Mouse (Mus musculus): ENCODE measurements around the gene Ostm1. TPM values are rescaled to one million over a fixed set of nuclear protein-coding genes. Genes with fewer than 3 reads are reported as not detected.

Ostm1 gene
- total RNA-seq, 2 experiments from 2014 or later = 40.9 to 42.1 TPM

DNA sequence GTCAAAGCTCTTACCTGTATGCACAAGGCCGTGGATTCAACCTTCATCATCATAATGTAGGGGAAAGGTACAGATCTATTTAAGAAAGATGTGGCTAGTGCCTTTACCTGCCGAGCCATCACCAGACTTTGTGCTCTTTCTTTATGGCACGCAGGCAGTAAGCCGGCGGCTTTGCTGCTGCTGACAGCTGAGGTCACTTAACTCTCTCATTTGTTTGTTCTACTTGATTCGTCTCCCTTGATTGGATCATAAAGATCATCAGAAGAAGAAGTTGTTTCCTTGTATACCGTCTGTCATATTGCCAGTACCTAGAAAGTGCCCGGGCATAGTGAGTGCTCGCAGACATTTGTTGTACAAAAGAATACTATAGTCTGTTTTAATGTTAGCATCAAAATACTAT lies 114.8 kb downstream of the Ostm1 start:
- DNase-seq (ENCODE audit: extremely low spot score in 1 of 2, low spot score in 2 of 2) = no peak
- intact Hi-C loops (cut with DNase I) = no loop called here

DNA sequence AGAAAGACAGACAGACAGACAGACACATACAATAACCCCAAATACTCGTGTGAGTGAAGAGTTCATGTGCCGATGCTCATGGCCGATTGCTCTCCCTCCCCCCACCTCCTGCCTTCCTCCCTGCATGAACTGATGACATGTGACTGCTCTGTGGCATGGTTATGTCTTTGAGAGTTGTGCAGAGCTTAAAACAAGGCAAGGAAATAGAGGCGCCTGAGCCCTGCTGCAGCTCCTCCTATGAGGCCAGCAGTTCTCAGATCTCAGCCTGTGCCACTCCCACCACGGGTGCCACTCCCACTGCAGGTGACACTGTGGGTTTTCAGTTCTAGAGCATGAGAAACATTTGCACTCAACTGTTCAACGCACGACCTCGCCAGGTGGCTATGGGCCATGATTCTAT lies 115.4 kb downstream of the Ostm1 start:
- intact Hi-C loops (cut with DNase I) = no loop called here
- DNase-seq (ENCODE audit: extremely low spot score in 1 of 2, low spot score in 2 of 2) = no peak

DNA sequence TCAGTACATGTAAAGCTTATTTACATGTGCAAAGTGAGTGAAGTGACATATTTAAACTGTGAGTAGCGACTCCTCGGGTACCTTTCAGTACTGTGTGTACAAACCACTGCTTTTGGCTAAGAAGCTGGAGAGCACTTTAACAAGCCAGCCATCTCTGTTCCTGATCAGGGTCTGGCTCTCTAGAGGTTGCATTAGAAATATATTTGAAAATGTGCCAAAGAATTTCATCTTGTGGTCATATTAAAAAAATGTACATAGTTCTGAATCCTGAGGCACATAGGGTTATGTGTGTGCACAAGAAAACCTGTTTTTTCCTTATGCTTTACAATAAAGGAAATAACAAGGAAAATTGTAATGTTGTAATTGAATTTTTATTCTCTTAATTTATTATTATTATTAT lies 118.5 kb downstream of the Ostm1 start:
- intact Hi-C loops (cut with DNase I) = no loop called here
- no peak for DNase-seq (ENCODE audit: extremely low spot score in 1 of 2, low spot score in 2 of 2)

DNA sequence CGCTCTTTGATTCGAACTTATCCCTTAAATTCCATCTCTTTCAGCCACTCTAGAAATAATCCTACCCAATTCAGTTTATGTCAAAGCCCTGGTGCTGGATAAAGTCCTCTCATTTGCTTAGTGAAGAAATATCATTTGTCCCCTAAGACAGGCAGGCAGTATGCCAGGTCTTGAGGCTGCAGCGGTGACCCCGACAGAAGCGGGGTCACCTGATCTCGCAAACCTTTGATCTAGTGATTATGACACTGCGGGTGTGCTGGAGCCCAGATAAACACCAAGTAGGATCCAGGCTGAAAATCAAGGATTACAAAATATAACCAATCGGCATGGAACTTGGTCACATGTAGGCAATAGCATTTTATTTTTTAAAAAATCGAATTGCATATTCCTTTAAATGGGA lies 131.1 kb downstream of the Ostm1 start:
- intact Hi-C loops (cut with DNase I) = no loop called here
- no peak for DNase-seq (ENCODE audit: extremely low spot score in 1 of 2, low spot score in 2 of 2)

DNA sequence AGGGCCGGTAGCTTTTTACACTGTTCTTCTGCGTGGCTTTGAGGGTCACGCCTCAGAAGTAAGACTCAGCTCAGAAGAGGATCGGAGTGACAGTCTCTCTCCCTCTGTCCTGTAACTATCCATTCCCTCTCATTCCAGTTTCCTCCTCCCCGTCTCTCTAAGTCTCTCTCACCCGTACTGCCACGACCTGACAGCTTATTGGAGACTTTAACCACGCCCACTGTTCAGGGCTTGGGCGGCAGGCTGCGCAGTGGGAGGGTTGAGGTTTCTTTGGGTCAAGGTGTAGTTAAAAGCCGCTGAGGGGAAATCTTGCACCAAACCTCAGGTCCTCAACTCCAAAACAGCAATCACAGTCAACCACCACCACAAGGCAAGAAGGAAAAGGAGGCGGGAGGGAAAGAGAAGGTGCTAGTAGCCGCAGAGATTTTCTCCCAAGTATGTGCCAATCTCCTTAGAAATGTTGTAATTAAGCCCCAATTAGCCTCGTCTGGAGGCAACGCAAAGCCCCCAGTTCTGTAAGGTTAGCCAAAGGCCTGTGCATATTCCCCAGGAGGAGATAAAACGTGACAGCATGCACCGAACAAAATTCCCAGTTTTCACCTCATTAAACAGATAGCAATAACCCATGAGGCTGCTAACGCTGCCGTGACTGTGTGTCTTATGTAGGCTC lies 131.9 kb downstream of the Ostm1 start:
- intact Hi-C loops (cut with DNase I) = no loop called here
- DNase-seq (ENCODE audit: extremely low spot score in 1 of 2, low spot score in 2 of 2) = no peak

DNA sequence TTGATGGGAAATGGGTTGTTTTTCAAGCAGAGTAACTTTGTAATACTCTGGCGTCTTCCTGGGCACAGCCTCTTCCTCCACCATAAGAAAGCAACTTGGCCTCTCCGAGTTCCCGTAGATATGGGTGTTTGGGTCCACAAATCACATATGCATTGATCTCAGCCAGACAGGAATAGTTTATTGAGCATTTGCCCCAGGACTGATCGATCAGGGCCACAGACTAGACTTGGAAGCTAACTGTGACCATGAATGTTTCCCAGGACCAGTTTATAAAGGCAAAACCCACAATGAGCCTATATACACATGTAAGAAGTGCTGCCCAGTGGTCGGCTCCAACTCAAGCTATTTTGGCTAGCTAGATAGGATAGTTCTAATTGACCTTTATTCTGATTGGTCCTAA lies 138.5 kb downstream of the Ostm1 start:
- no peak for DNase-seq (ENCODE audit: extremely low spot score in 1 of 2, low spot score in 2 of 2)
- intact Hi-C loops (cut with DNase I) = no loop called here

DNA sequence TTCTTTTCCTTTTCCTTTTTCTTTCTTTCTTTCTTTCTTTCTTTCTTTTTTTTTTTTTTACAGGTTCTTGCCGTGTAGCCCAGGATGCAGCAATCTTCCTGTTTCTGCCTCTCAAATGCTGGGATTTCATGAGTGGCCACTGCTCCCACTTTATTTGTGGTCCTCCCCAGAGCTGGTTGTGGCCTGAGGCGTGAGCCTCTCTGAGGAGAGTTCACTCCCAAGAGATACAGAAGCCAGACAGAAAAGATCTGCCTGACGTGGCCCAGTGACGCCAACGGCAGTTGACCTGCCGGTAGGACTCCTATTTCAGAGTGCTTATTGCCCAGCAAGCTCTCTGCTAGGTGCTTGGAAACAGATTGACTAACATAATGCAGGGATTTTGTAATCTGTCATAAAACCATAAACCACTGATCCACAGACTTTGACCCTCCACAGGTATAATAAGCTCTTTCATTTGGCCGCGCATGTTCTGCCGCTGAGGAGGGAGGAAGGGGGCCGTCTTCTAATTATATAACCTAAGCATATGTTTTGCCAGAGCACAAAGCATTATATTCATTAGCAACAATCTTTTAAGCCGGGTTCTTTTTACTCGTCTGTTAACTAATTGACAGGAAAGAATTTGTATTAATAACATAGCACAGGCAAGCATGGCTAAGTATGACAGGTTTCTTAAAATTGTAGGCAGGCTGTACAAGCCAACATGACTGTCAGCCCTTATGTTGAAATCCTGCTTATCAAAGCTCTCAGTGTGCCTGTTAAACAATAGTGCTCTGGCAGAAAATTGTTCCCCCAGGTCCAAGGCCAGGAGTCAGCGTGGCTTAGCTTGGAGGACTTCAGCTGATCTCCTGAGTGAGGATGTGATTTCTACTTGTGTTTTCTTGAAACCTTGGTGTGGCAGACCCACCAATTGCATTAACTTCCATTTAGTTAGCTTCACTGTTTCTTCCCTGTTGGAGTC lies 139.9 kb downstream of the Ostm1 start:
- no peak for DNase-seq (ENCODE audit: extremely low spot score in 1 of 2, low spot score in 2 of 2)
- intact Hi-C loops (cut with DNase I) = no loop called here

DNA sequence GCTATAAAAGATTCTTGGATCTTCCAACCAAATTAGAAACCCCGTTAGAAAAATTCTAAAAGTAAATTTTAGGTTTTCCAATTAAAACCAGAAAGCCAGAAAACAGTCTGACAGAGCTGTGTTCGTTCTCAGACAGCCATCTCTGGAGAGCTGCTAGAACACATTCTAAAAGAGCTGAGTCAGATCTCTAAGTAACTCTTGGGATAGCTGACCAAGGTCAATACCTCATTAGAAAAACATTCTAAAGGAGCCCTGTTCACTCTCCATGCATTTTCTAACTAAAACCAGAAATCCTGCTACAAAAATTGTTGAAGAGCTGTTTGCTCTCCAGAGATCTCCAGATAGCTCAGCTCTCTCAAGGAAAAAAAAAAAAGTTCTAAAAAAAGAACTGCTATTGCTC lies 146.0 kb downstream of the Ostm1 start:
- intact Hi-C loops (cut with DNase I) = no loop called here
- no peak for DNase-seq (ENCODE audit: extremely low spot score in 1 of 2, low spot score in 2 of 2)

DNA sequence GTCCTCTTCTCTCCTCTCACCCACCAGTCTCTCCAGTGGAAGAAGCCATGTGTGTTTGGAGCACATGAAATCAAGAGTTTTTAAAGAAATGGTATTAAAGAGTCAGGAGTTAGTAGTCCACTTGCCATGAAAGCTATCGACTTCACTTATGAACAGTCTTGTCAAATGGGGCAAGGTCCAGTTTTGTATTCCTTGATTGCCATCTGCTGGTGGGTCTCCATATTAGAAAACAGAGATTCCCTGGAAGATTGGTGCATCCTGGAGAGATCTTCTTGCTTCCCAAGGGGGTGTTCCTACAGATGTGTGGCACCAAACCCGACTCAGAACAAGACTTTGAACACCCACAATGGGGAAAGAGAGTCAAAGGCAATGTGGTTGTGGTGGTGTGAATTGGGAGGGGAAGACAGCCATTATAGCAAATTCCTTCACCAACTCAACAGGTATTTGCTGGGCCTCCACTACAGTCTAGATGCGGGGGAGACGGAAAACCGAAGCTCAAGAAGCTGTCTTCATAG lies 151.0 kb downstream of the Ostm1 start:
- intact Hi-C loops (cut with DNase I) = loop anchor here (2.0 kb wide), 1 partner anchor 426 kb away; no protein-coding TSS in a partner anchor
- DNase-seq (ENCODE audit: extremely low spot score in 1 of 2, low spot score in 2 of 2) = peak in 1 of 2 experiments; percentile 31

DNA sequence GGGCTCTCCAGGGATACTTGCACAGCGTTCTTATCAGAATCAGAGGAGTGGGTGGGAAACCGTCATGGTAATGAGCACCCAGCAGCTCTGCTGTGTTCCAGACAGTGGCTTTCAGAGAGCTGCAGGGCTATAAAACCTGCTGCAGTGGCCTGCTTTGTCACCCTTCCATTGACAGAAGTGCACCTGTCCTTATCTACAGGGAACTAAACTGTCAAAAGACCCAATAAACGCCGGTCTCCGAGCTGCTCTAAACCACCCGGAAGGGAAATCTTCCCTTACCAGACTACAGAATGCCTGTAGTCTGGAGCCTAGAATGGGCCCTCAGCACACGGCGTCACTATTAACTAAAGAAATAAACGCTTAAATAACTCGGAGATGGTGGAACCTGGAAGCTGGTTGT lies 168.2 kb downstream of the Ostm1 start:
- no peak for DNase-seq (ENCODE audit: extremely low spot score in 1 of 2, low spot score in 2 of 2)
- intact Hi-C loops (cut with DNase I) = no loop called here

Other genes with a start within 250 kb of the Ostm1 start
- 10 to 100 TPM in 1 of 2 experiments, 1 to 10 TPM in 1; 9.3 to 10.5 TPM for gene Afg1l, start 105.3 kb upstream of the Ostm1 start, total RNA-seq (2021)
- gene Snx3, start 81.8 kb upstream of the Ostm1 start, total RNA-seq (2021) = 100 to 1,000 TPM; 197 to 199 TPM
- 10 to 100 TPM in 1 of 2 experiments, 1 to 10 TPM in 1; 9.4 to 12.8 TPM for gene Nr2e1, start 190 bp upstream of the Ostm1 start, total RNA-seq (2021)
- 10 to 100 TPM; 32.0 to 36.6 TPM for gene Sec63, start 177.7 kb downstream of the Ostm1 start, total RNA-seq (2021)

Data from left cerebral cortex, postnatal 10 days (tissue).